Mouse (Mus musculus): ENCODE results near the gene Opn3. TPM values are rescaled to one million over a fixed set of nuclear protein-coding genes. Genes with fewer than 3 reads are reported as not detected.

The Opn3 gene
- total and polyA plus RNA-seq, 2 experiments from 2014 or later, result 6.7 to 22.0 TPM

- ATAC-seq (ENCODE audit: insufficient read depth, low read depth) (no peak), DNase-seq (ENCODE audit: low spot score) (no peak)
- Histone ChIP-seq H3K27ac (ENCODE audit: low read depth) (no peak overlapping the region), H3K4me3 (ENCODE audit: low read depth, low read length) (no peak overlapping the region), H3K9me3 (replicated peaks; ENCODE audit: control insufficient read depth, low read length) (no peaks in the 10 kb centered on the region), H3K27me3 (ENCODE audit: control insufficient read depth, insufficient read depth, low read length) (no peaks in the 10 kb centered on the region), H3K36me3 (replicated peaks; ENCODE audit: control insufficient read depth, insufficient read depth, low read length) (no peaks in the 10 kb centered on the region), H3K4me2 (ENCODE audit: low read depth, low read length) (no peak overlapping the region), H3K4me1 (ENCODE audit: control insufficient read depth, insufficient read depth) (no peaks in the 10 kb centered on the region), H3K9ac (replicated peaks; ENCODE audit: low read depth, low read length) (no peak overlapping the region)
- no peak for TF ChIP-seq CTCF (IDR thresholded peaks at IDR 0.05; ENCODE audit: low read depth)
- 92% methylated on average over 4 of the region's 4 CpGs for WGBS
These were observed 32.7 kb downstream of the Opn3 start for GRCm38 (mm10) chr1:175659900-175660299.

GRCm38 (mm10) chr1:175648615-175649014, 44.0 kb downstream of the Opn3 start:
- no peak overlapping the region for H3K27ac ChIP-seq (ENCODE audit: low read depth)
- no peaks in the 10 kb centered on the region for H3K9me3 ChIP-seq (replicated peaks; ENCODE audit: control insufficient read depth, low read length)
- H3K36me3 ChIP-seq (replicated peaks; ENCODE audit: control insufficient read depth, insufficient read depth, low read length), result no peaks in the 10 kb centered on the region
- 83% methylated on average over 4 of the region's 4 CpGs for WGBS
- no peaks in the 10 kb centered on the region for H3K27me3 ChIP-seq (ENCODE audit: control insufficient read depth, insufficient read depth, low read length)
- no peaks in the 10 kb centered on the region for H3K4me1 ChIP-seq (ENCODE audit: control insufficient read depth, insufficient read depth)
- ATAC-seq (ENCODE audit: insufficient read depth, low read depth) (no peak), DNase-seq (ENCODE audit: low spot score) (no peak)
- no peak overlapping the region for H3K9ac ChIP-seq (replicated peaks; ENCODE audit: low read depth, low read length)
- H3K4me3 ChIP-seq (ENCODE audit: low read depth, low read length), result no peak overlapping the region
- no peak overlapping the region for H3K4me2 ChIP-seq (ENCODE audit: low read depth, low read length)
- no peak for TF ChIP-seq EP300 (IDR thresholded peaks at IDR 0.05; ENCODE audit: low read depth)
- TF ChIP-seq CTCF (IDR thresholded peaks at IDR 0.05; ENCODE audit: low read depth), result no peak

DNA sequence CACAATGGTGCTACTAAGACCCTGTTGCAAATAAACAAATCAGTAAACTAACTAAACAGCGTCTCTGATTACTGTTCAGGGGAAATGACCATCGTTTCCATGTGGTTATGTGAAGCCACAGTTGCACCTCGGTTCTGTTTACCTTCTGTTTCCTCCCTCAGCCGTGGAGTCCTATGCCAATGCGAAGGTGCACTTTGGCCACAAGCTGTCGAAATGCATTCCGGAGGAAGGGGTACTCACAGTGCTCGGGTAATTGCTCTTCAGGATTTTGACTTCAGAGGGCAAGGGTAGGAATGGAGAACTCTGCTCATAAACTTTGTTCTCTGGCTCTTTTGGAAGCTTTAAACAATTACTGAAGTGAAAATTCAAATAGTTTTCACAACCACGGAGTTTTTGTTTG, 45.6 kb downstream of the Opn3 start:
- Histone ChIP-seq H3K27me3 (ENCODE audit: control insufficient read depth, insufficient read depth, low read length) (no peaks in the 10 kb centered on the region), H3K27ac (ENCODE audit: low read depth) (no peak overlapping the region), H3K9ac (replicated peaks; ENCODE audit: low read depth, low read length) (no peak overlapping the region), H3K4me3 (ENCODE audit: low read depth, low read length) (no peak overlapping the region), H3K36me3 (replicated peaks; ENCODE audit: control insufficient read depth, insufficient read depth, low read length) (no peaks in the 10 kb centered on the region), H3K4me2 (ENCODE audit: low read depth, low read length) (no peak overlapping the region), H3K9me3 (replicated peaks; ENCODE audit: control insufficient read depth, low read length) (no peaks in the 10 kb centered on the region), H3K4me1 (ENCODE audit: control insufficient read depth, insufficient read depth) (no peaks in the 10 kb centered on the region)
- DNase-seq (ENCODE audit: low spot score) (no peak), ATAC-seq (ENCODE audit: insufficient read depth, low read depth) (no peak)
- WGBS, result 54% methylated on average over 9 of the region's 9 CpGs
- TF ChIP-seq CTCF (IDR thresholded peaks at IDR 0.05; ENCODE audit: low read depth) (no peak), EP300 (IDR thresholded peaks at IDR 0.05; ENCODE audit: low read depth) (no peak)

DNA sequence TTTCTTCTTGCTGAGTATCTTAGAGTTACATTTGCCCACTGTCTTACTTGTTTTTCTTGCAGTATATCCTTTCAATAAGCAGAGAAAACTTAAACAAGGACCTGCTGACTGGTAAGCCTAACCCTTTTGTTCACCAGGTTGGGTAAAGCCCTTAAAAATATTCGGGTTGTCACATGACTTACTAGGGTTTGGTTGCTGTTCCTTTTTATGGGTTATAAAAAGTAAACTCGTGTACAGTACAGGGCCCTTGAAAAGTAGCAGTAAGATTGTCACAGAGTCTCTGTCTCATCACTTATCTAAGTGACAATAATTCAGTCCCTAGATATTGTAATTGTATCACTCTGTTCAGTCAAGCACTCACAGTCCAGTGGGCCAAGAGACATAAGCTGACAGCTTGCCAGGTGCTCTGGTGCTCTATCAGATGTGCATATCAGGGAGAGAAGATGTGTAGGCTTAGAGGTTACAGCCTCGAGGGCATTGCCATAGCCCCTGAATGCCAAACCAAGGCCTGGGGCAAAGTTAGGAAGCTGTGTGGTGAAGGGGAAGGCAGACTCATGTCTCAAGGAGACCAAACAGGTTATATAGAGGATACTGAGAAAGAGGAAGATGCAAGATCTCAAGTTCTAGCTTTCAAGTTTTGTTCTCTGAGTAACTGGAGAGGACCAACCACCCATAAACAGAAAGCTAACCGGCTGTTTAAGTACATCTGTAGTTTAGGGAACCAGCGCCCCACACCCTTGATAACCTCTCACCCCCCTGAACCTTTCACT, 48.9 kb downstream of the Opn3 start:
- no peaks in the 10 kb centered on the region for H3K9me3 ChIP-seq (replicated peaks; ENCODE audit: control insufficient read depth, low read length)
- no peak for DNase-seq (ENCODE audit: low spot score)
- no peak overlapping the region for H3K9ac ChIP-seq (replicated peaks; ENCODE audit: low read depth, low read length)
- no peaks in the 10 kb centered on the region for H3K36me3 ChIP-seq (replicated peaks; ENCODE audit: control insufficient read depth, insufficient read depth, low read length)
- no peak overlapping the region for H3K4me3 ChIP-seq (ENCODE audit: low read depth, low read length)
- H3K4me2 ChIP-seq (ENCODE audit: low read depth, low read length), result no peak overlapping the region
- H3K27ac ChIP-seq (ENCODE audit: low read depth), result no peak overlapping the region
- TF ChIP-seq EP300 (IDR thresholded peaks at IDR 0.05; ENCODE audit: low read depth) (no peak), CTCF (IDR thresholded peaks at IDR 0.05; ENCODE audit: low read depth) (no peak)
- no peak for ATAC-seq (ENCODE audit: insufficient read depth, low read depth)
- 52% methylated on average over 5 of the region's 5 CpGs for WGBS
- no peaks in the 10 kb centered on the region for H3K27me3 ChIP-seq (ENCODE audit: control insufficient read depth, insufficient read depth, low read length)
- no peaks in the 10 kb centered on the region for H3K4me1 ChIP-seq (ENCODE audit: control insufficient read depth, insufficient read depth)

DNA sequence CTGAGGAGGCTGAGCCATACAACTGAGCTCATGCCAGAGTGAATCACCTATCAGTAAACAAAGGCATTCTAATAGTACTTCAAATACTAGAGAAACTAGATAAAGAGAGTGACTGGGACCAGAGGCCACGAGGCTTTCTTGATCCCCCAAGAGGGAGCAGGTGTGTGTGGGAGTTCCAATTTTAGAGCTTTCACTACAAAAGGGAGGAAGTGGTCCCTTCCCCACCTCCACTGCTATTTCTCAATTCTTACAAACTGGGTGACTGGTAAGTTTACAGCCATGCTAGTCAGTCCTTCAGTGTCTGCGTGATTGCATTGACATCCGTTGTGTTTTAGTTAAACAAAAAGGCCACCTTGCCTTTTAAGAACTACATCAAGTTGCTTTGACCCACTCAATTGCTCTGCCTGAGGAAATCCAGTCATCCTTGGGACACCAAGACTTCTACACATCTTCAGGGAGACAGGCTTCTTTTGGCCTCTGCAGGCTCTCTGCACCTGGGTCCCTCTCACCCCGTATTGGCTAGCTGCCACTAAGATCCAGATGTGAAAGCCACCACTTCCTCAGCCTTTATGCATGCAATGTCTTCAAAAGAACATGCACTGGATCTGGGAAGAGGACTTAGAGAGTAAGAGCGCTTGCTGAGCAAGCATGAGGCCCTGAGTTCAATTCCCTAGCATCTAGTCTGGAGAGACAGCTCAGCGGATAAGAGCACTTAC, 52.0 kb downstream of the Opn3 start:
- Histone ChIP-seq H3K4me3 (ENCODE audit: low read depth, low read length) (no peak overlapping the region), H3K9me3 (replicated peaks; ENCODE audit: control insufficient read depth, low read length) (no peaks in the 10 kb centered on the region), H3K27me3 (ENCODE audit: control insufficient read depth, insufficient read depth, low read length) (no peaks in the 10 kb centered on the region), H3K36me3 (replicated peaks; ENCODE audit: control insufficient read depth, insufficient read depth, low read length) (no peaks in the 10 kb centered on the region), H3K4me2 (ENCODE audit: low read depth, low read length) (no peak overlapping the region), H3K4me1 (ENCODE audit: control insufficient read depth, insufficient read depth) (no peaks in the 10 kb centered on the region), H3K9ac (replicated peaks; ENCODE audit: low read depth, low read length) (no peak overlapping the region), H3K27ac (ENCODE audit: low read depth) (no peak overlapping the region)
- TF ChIP-seq EP300 (IDR thresholded peaks at IDR 0.05; ENCODE audit: low read depth) (no peak), CTCF (IDR thresholded peaks at IDR 0.05; ENCODE audit: low read depth) (no peak)
- no peak for ATAC-seq (ENCODE audit: insufficient read depth, low read depth)
- 64% methylated on average over 6 of the region's 6 CpGs for WGBS
- no peak for DNase-seq (ENCODE audit: low spot score)
